In genomic region chr11:89998996-89999770, GRCm38 (mm10) we compare ENCODE assay signal across 18 mouse cellular contexts. TPM values are rescaled to one million over a fixed set of nuclear protein-coding genes. Genes with fewer than 3 reads are reported as not detected.
"Had no signal": no experiment of that assay in that cellular context is flagged by ENCODE, and none has a peak within 500 bp of the region (broad histone marks: within the 10 kb centered on the region; RNA-seq: fewer than 3 reads in every experiment).

No protein-coding gene starts in this region.

- H3K4me1 ChIP-seq: stomach, embryonic 15.5 days had no signal

- H3K4me3 ChIP-seq: lung, embryonic 15.5 days; megakaryocyte, embryonic 14.5 days; midbrain, embryonic 13.5 days; midbrain, embryonic 15.5 days; neural tube, embryonic 12.5 days; stomach, embryonic 15.5 days had no signal

- DNase-seq: lung, adult 2 months; lung, postnatal 14 days; lung, postnatal 36 days; right cerebral cortex, postnatal 14 days; thymus, adult 2 months; thymus, postnatal 25 days; thymus, postnatal 4 days had no signal

- H3K27me3 ChIP-seq: lung, embryonic 15.5 days; megakaryocyte, embryonic 14.5 days; midbrain, embryonic 13.5 days; midbrain, embryonic 15.5 days; neural tube, embryonic 12.5 days; stomach, embryonic 15.5 days had no signal

- H3K9me3 ChIP-seq: lung, embryonic 15.5 days; megakaryocyte, embryonic 14.5 days; midbrain, embryonic 13.5 days; midbrain, embryonic 15.5 days; neural tube, embryonic 12.5 days; stomach, embryonic 15.5 days had no signal

- H3K4me2 ChIP-seq: lung, embryonic 15.5 days; midbrain, embryonic 11.5 days; midbrain, embryonic 13.5 days; midbrain, embryonic 15.5 days; neural tube, embryonic 12.5 days; stomach, embryonic 15.5 days had no signal

- H3K9ac ChIP-seq: lung, embryonic 15.5 days; midbrain, embryonic 13.5 days; midbrain, embryonic 15.5 days; neural tube, embryonic 12.5 days; stomach, embryonic 15.5 days had no signal

- H3K36me3 ChIP-seq: lung, embryonic 15.5 days; midbrain, embryonic 13.5 days; midbrain, embryonic 15.5 days; neural tube, embryonic 12.5 days; stomach, embryonic 15.5 days had no signal

- H3K27ac ChIP-seq: lung, embryonic 15.5 days; macrophage; midbrain, embryonic 13.5 days; midbrain, embryonic 15.5 days; neural tube, embryonic 12.5 days; stomach, embryonic 15.5 days; stomach, postnatal 0 days had no signal

- ATAC-seq: lung, postnatal 0 days; midbrain, embryonic 13.5 days; midbrain, embryonic 15.5 days had no signal

RNA-seq across cellular contexts. Expression of gene Tmem100, which starts 31.0 kb away (rescaled TPM):
- total RNA-seq: monocyte, adult 5-6 weeks had no signal
- polyA plus RNA-seq: macrophage had no signal
